ENCODE assay signal across 8 mouse cellular contexts in genomic region chr11:66982794-66983193, GRCm38 (mm10). TPM values are rescaled to one million over a fixed set of nuclear protein-coding genes. Genes with fewer than 3 reads are reported as not detected.
A peak's percentile ranks its signal among the peaks of the same experiment; 100 is the strongest.
DNase-seq lines count a peak whose midpoint lies in the region; ATAC-seq lines count a peak whose summit lies in the region.

No protein-coding gene starts in this region.

- no peak overlapping the region for H3K4me3 ChIP-seq in midbrain, embryonic 10.5 days
- no peak overlapping the region for H3K4me3 ChIP-seq in midbrain, embryonic 13.5 days (replicated peaks)

- WGBS in midbrain, embryonic 10.5 days, result 59% methylated on average over 6 of the region's 6 CpGs
- WGBS in midbrain, embryonic 13.5 days, result 37% methylated on average over 6 of the region's 6 CpGs

- ATAC-seq in midbrain, embryonic 13.5 days, result no peak
- ATAC-seq in activated CD4-positive, CD25-positive, alpha-beta regulatory T cell, adult 4 months, result peak; percentile 45
- peak; percentile 76 for ATAC-seq in megakaryocyte-erythroid progenitor cell, adult 5-6 weeks (replicated peaks; ENCODE audit: low FRiP score, low TSS enrichment, poor library complexity, severe bottlenecking)

- H3K9ac ChIP-seq in midbrain, embryonic 13.5 days (replicated peaks), result no peak overlapping the region

- peak; percentile 57 for DNase-seq in midbrain, embryonic 10.5 days (ENCODE audit: low spot score)
- peak; percentile 39 for DNase-seq in gastrocnemius, adult 18-20 months (ENCODE audit: low spot score)
- peak; percentile 51 to 60 for DNase-seq in kidney, adult 8-10 months
- DNase-seq in thymus, postnatal 4 days, result peak; percentile 64
- DNase-seq in frontal cortex, postnatal 25 days (ENCODE audit: low spot score in 2 of 2), result no peak

- 0 out of 2 replicates have a peak, but pooled peaks cover 8% of the 10 kb centered on the region for H3K27me3 ChIP-seq in midbrain, embryonic 10.5 days (ENCODE audit: low read depth, poor library complexity, severe bottlenecking)
- H3K27me3 ChIP-seq in midbrain, embryonic 13.5 days, result no peaks in the 10 kb centered on the region

- no peaks in the 10 kb centered on the region for H3K36me3 ChIP-seq in midbrain, embryonic 10.5 days
- H3K36me3 ChIP-seq in midbrain, embryonic 13.5 days, result no peaks in the 10 kb centered on the region

- H3K9me3 ChIP-seq in midbrain, embryonic 10.5 days (replicated peaks), result no peaks in the 10 kb centered on the region
- no peaks in the 10 kb centered on the region for H3K9me3 ChIP-seq in midbrain, embryonic 13.5 days

- H3K4me2 ChIP-seq in midbrain, embryonic 13.5 days (replicated peaks), result no peak overlapping the region

- peaks cover 32% of the 10 kb centered on the region for H3K4me1 ChIP-seq in midbrain, embryonic 10.5 days
- peaks cover 19% of the 10 kb centered on the region for H3K4me1 ChIP-seq in midbrain, embryonic 13.5 days (replicated peaks)

- 0 out of 2 replicates have a peak overlapping the region, but pooled peaks have one; percentile 28 for H3K27ac ChIP-seq in midbrain, embryonic 10.5 days (replicated peaks)
- H3K27ac ChIP-seq in midbrain, embryonic 13.5 days, result no peak overlapping the region

RNA-seq across cellular contexts. Expression of gene Tmem238l, which starts 26.4 kb away (rescaled TPM):
- not detected in 2 replicates for polyA plus RNA-seq in midbrain, embryonic 10.5 days (2016; fragmentation: Nextera tagmentation; extraction: Ambion mirVana)
- polyA plus RNA-seq in midbrain, embryonic 13.5 days (2015; fragmentation: Nextera tagmentation; extraction: Ambion mirVana), result not detected in 2 replicates
- polyA plus RNA-seq in activated CD4-positive, CD25-positive, alpha-beta regulatory T cell, adult 4 months (2017; shearing (Covaris generic)), result not detected
- total RNA-seq in gastrocnemius, adult 18-20 months (2021), result not detected
- not detected in 2 replicates for total RNA-seq in megakaryocyte-erythroid progenitor cell, adult 5-6 weeks (2014; fragmentation: Nextera tagmentation)
- not detected in 2 replicates for total RNA-seq in megakaryocyte-erythroid progenitor cell, adult 5-6 weeks (2017)

RNA-seq across cellular contexts. Expression of gene Tmem220, which starts 42.2 kb away (rescaled TPM):
- polyA plus RNA-seq in midbrain, embryonic 10.5 days (2016; fragmentation: Nextera tagmentation; extraction: Ambion mirVana), result 0.99 and 1.1 TPM in 2 replicates
- 0.89 and 0.93 TPM in 2 replicates for polyA plus RNA-seq in midbrain, embryonic 13.5 days (2015; fragmentation: Nextera tagmentation; extraction: Ambion mirVana)
- polyA plus RNA-seq in activated CD4-positive, CD25-positive, alpha-beta regulatory T cell, adult 4 months (2017; shearing (Covaris generic)), result 1 to 10 TPM in 1 of 2 experiments, under 1 TPM in 1; 0.63 to 1.0 TPM
- 1 to 10 TPM in 1 of 2 experiments, under 1 TPM in 1; 0.83 to 1.0 TPM for total RNA-seq in gastrocnemius, adult 18-20 months (2021)
- total RNA-seq in megakaryocyte-erythroid progenitor cell, adult 5-6 weeks (2014; fragmentation: Nextera tagmentation), result 1.0 TPM in 1 of 2 replicates, not detected in the other
- total RNA-seq in megakaryocyte-erythroid progenitor cell, adult 5-6 weeks (2017), result 1.1 TPM in 1 of 2 replicates, not detected in the other

Comparison
In these comparisons a context has a peak if more than half of its experiments do, and no peak if none do; other contexts are left out.
1. DNase-seq: peak in midbrain, embryonic 10.5 days (single experiment), gastrocnemius, adult 18-20 months (single experiment), kidney, adult 8-10 months (2 of 2) and thymus, postnatal 4 days (single experiment); none in frontal cortex, postnatal 25 days (0 of 2).